Mouse (Mus musculus): ENCODE measurements around the gene Fam189a1.

DNA sequence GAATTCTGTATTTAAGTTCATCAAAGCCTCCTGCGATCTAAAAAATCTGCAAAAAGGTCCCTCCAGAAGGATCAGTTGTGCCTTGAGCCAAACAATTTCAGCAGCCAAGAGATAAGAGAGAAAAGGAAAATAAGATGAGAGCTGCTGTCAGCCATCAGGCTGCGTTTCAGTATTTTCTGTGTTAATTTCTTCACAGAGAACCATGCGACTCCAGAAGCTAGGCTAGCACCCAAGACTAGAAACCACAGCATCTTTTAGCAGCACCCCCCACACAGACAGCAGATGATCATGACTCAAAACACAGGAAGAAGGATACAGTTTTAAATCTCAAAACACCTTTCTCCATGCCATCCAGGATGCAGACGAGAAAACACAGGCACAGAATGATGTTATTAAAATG lies 281.4 kb downstream of the Fam189a1 start:
- TF ChIP-seq CTCF (IDR thresholded peaks at IDR 0.05; ENCODE audit: low read depth, low read length), result no peak
- no peak for TF ChIP-seq POLR2A (IDR thresholded peaks at IDR 0.05; ENCODE audit: insufficient read depth, low read length)

All from ES-Bruce4 (cell line).